Mouse (Mus musculus): Measurements from ENCODE around the gene Matn3. TPM values are rescaled to one million over a fixed set of nuclear protein-coding genes. Genes with fewer than 3 reads are reported as not detected.

Gene Matn3
- polyA plus RNA-seq, 1 experiment, result not detected

- no peak for TF ChIP-seq GATA1 (IDR thresholded peaks at IDR 0.05; ENCODE audit: low read length)
Observed at GRCm38 (mm10) chr12:8922369-8923124, 25.2 kb upstream of the Matn3 start.

- TF ChIP-seq GATA1 (IDR thresholded peaks at IDR 0.05; ENCODE audit: low read length), result no peak
Observed at GRCm38 (mm10) chr12:8923125-8923410, 24.7 kb upstream of the Matn3 start.

- no peak for TF ChIP-seq GATA1 (IDR thresholded peaks at IDR 0.05; ENCODE audit: low read length)
Observed at GRCm38 (mm10) chr12:8923603-8924002, 24.1 kb upstream of the Matn3 start.

- no peak for TF ChIP-seq GATA1 (IDR thresholded peaks at IDR 0.05; ENCODE audit: low read length)
Observed at GRCm38 (mm10) chr12:8927652-8928051, 20.1 kb upstream of the Matn3 start.

- TF ChIP-seq GATA1 (IDR thresholded peaks at IDR 0.05; ENCODE audit: low read length), result no peak
Observed at GRCm38 (mm10) chr12:8928766-8929165, 19.0 kb upstream of the Matn3 start.

- TF ChIP-seq GATA1 (IDR thresholded peaks at IDR 0.05; ENCODE audit: low read length), result no peak
Observed at GRCm38 (mm10) chr12:8931083-8931482, 16.6 kb upstream of the Matn3 start.

- TF ChIP-seq GATA1 (IDR thresholded peaks at IDR 0.05; ENCODE audit: low read length), result no peak
Observed at GRCm38 (mm10) chr12:8935349-8935748, 12.4 kb upstream of the Matn3 start.

GRCm38 (mm10) chr12:8939490-8939889, 8.2 kb upstream of the Matn3 start:
- no peak for TF ChIP-seq GATA1 (IDR thresholded peaks at IDR 0.05; ENCODE audit: low read length)

GRCm38 (mm10) chr12:8940011-8941005, 7.4 kb upstream of the Matn3 start:
- no peak for TF ChIP-seq GATA1 (IDR thresholded peaks at IDR 0.05; ENCODE audit: low read length)

GRCm38 (mm10) chr12:8941131-8941615, 6.6 kb upstream of the Matn3 start:
- no peak for TF ChIP-seq GATA1 (IDR thresholded peaks at IDR 0.05; ENCODE audit: low read length)

GRCm38 (mm10) chr12:8941699-8942392, 5.9 kb upstream of the Matn3 start:
- TF ChIP-seq GATA1 (IDR thresholded peaks at IDR 0.05; ENCODE audit: low read length), result no peak

GRCm38 (mm10) chr12:8947163-8947562, 566 bp upstream of the Matn3 start:
- no peak for TF ChIP-seq GATA1 (IDR thresholded peaks at IDR 0.05; ENCODE audit: low read length)

GRCm38 (mm10) chr12:8953136-8953535, 5.4 kb downstream of the Matn3 start:
- TF ChIP-seq GATA1 (IDR thresholded peaks at IDR 0.05; ENCODE audit: low read length), result no peak

- no peak for TF ChIP-seq GATA1 (IDR thresholded peaks at IDR 0.05; ENCODE audit: low read length)
Observed at GRCm38 (mm10) chr12:8954161-8954561, 6.4 kb downstream of the Matn3 start.

- no peak for TF ChIP-seq GATA1 (IDR thresholded peaks at IDR 0.05; ENCODE audit: low read length)
Observed at GRCm38 (mm10) chr12:8961607-8962316, 14.0 kb downstream of the Matn3 start.

Measured in G1E-ER4 (cell line).